Mouse (Mus musculus): ENCODE data around the gene Sirt7.

DNA sequence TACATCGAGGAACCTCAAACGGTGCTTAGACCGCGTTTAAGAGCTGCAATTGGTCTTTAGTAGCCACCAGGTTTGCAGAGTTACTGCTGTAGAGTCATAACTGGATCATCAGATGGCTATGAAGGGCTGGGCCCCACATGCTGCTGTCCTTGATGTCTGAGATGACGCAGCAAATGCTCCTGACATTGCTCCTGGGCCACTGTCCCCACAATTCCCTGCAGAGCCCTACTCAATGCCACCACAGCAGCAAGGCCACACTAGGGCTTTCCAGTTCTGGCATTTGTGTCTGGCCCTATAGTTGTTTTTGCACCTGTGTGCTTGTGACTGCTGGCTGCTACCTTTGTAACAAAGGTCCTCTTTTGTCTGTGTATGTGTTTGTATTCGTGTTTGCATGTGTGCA is 2.2 kb downstream of the Sirt7 start:
- no peak for TF ChIP-seq GATA1 (IDR thresholded peaks at IDR 0.05; ENCODE audit: low read length)
- TF ChIP-seq TAL1 (IDR thresholded peaks at IDR 0.05; ENCODE audit: low read length): no peak

Measured in erythroblast, embryonic 14.5 days (primary cell).